Mouse (Mus musculus): ENCODE measurements around the gene Lsm5.

GRCm38 (mm10) chr6:56732545-56732944 lies 28.0 kb upstream of the Lsm5 start:
- TF ChIP-seq POLR2AphosphoS2 (IDR thresholded peaks at IDR 0.05; ENCODE audit: insufficient read length, low read depth) (no peak), POLR2A (IDR thresholded peaks at IDR 0.05; ENCODE audit: insufficient read length, low read depth) (no peak), TCF3 (IDR thresholded peaks at IDR 0.05; ENCODE audit: insufficient read length, low read depth) (no peak), MAX (IDR thresholded peaks at IDR 0.05; ENCODE audit: low read depth) (no peak), MYOG (IDR thresholded peaks at IDR 0.05; ENCODE audit: control insufficient read depth in 1 of 3, insufficient read depth in 1 of 3, insufficient read length in 2 of 3, low read depth in 2 of 3) (no peak), SRF (IDR thresholded peaks at IDR 0.05; ENCODE audit: control insufficient read depth, insufficient read length, low read depth) (no peak), TCF12 (IDR thresholded peaks at IDR 0.05; ENCODE audit: insufficient read depth, poor library complexity, severe bottlenecking) (no peak), E2F4 (IDR thresholded peaks at IDR 0.05; ENCODE audit: insufficient read depth) (no peak), USF1 (IDR thresholded peaks at IDR 0.05; ENCODE audit: low read depth) (no peak), MYOD1 (IDR thresholded peaks at IDR 0.05; ENCODE audit: control insufficient read depth in 1 of 3, insufficient read length in 2 of 3, low read depth in 2 of 3) (no peak), REST (IDR thresholded peaks at IDR 0.05; ENCODE audit: insufficient read depth, insufficient read length) (no peak)
